Mouse (Mus musculus) midbrain, embryonic 13.5 days (tissue): Measurements from ENCODE around the gene Ttll12. TPM values are rescaled to one million over a fixed set of nuclear protein-coding genes. Genes with fewer than 3 reads are reported as not detected.

Experiments
- ATAC-seq: fragments of 200-750 bp; cut with Nextera tagmentation; 2 replicates; pipeline ENCODE4 v1.8.0; 2017; ENCODE audit warnings: mild to moderate bottlenecking, moderate TSS enrichment, moderate library complexity
- H3K27ac ChIP-seq: fragments of 300-500 bp; sonication (generic); 2 replicates; pipeline ENCODE4 v1.5.1; 2015; ENCODE audit warnings: inconsistent platforms, mild to moderate bottlenecking, moderate library complexity
- H3K27me3 ChIP-seq: fragments of 300-500 bp; sonication (generic); 2 replicates; pipeline ENCODE4 v1.6.1; 2015; ENCODE audit warnings: mild to moderate bottlenecking, inconsistent platforms
- H3K36me3 ChIP-seq: fragments of 300-500 bp; sonication (generic); 2 replicates; pipeline ENCODE4 v1.6.1; 2015; ENCODE audit warnings: mild to moderate bottlenecking, inconsistent platforms
- H3K4me1 ChIP-seq: fragments of 300-500 bp; sonication (generic); replicated peaks from 2 replicates; pipeline ENCODE4 v1.6.1; 2015; ENCODE audit warnings: inconsistent platforms
- H3K4me2 ChIP-seq: fragments of 300-500 bp; sonication (generic); replicated peaks from 2 replicates; pipeline ENCODE4 v1.6.1; 2015; ENCODE audit warnings: moderate library complexity, mild to moderate bottlenecking, inconsistent platforms
- H3K4me3 ChIP-seq: fragments of 300-500 bp; sonication (generic); replicated peaks from 2 replicates; pipeline ENCODE4 v1.5.1; 2015; ENCODE audit warnings: mild to moderate bottlenecking, inconsistent platforms
- H3K9ac ChIP-seq: fragments of 300-500 bp; sonication (generic); replicated peaks from 2 replicates; pipeline ENCODE4 v1.6.1; 2015; ENCODE audit warnings: mild to moderate bottlenecking, inconsistent platforms
- H3K9me3 ChIP-seq: fragments of 300-500 bp; sonication (generic); 2 replicates; pipeline ENCODE4 v1.6.1; 2016; ENCODE audit warnings: mild to moderate bottlenecking, inconsistent platforms
- WGBS: fragments of 180-500 bp; shearing (Covaris S2); methylation state at CpG from one replicate; pipeline ENCODE4 v1.1.7; 2015; 5-methylcytosine and 5-hydroxymethylcytosine counted together
- polyA plus RNA-seq: library from polyadenylated mRNA; unstranded; fragments of >200 nt; fragmentation: Nextera tagmentation; extraction: Ambion mirVana; gene quantifications from 2 replicates; pipeline ENCODE4 v1.2.1, GENCODE M21; 2015

Ttll12 gene
- polyA plus RNA-seq, 1 experiment from 2014 or later: 47.7 TPM

- WGBS: 93% methylated on average over 5 of the region's 5 CpGs
- no peaks in the 10 kb centered on the region for H3K27me3 ChIP-seq
- no peaks in the 10 kb centered on the region for H3K9me3 ChIP-seq
- H3K4me1 ChIP-seq: no peaks in the 10 kb centered on the region
- no peak for ATAC-seq
- H3K4me2 ChIP-seq: no peak overlapping the region
- H3K27ac ChIP-seq: no peak overlapping the region
- H3K4me3 ChIP-seq: no peak overlapping the region
- H3K9ac ChIP-seq: no peak overlapping the region
- peaks cover 24% of the 10 kb centered on the region for H3K36me3 ChIP-seq
Measured at GRCm38 (mm10) chr15:83571636-83572035, 23.3 kb downstream of the Ttll12 start.

- no peaks in the 10 kb centered on the region for H3K27me3 ChIP-seq
- H3K4me3 ChIP-seq: no peak overlapping the region
- no peaks in the 10 kb centered on the region for H3K9me3 ChIP-seq
- no peak overlapping the region for H3K27ac ChIP-seq
- no peak overlapping the region for H3K9ac ChIP-seq
- ATAC-seq: no peak
- no peak overlapping the region for H3K4me2 ChIP-seq
- H3K36me3 ChIP-seq: peaks cover 14% of the 10 kb centered on the region
- no peaks in the 10 kb centered on the region for H3K4me1 ChIP-seq
- 68% methylated on average over 2 of the region's 2 CpGs for WGBS
Measured at GRCm38 (mm10) chr15:83570641-83571040, 24.3 kb downstream of the Ttll12 start.

- H3K36me3 ChIP-seq: peaks cover 4% of the 10 kb centered on the region
- H3K4me1 ChIP-seq: no peaks in the 10 kb centered on the region
- no peak overlapping the region for H3K27ac ChIP-seq
- 57% methylated on average over 11 of the region's 11 CpGs for WGBS
- no peak for ATAC-seq
- no peaks in the 10 kb centered on the region for H3K9me3 ChIP-seq
- peaks cover 8% of the 10 kb centered on the region; the same call in 1 of the 2 replicates for H3K27me3 ChIP-seq
- no peak overlapping the region for H3K9ac ChIP-seq
- no peak overlapping the region for H3K4me2 ChIP-seq
- H3K4me3 ChIP-seq: no peak overlapping the region
Measured at GRCm38 (mm10) chr15:83569682-83570081, 25.3 kb downstream of the Ttll12 start.

DNA sequence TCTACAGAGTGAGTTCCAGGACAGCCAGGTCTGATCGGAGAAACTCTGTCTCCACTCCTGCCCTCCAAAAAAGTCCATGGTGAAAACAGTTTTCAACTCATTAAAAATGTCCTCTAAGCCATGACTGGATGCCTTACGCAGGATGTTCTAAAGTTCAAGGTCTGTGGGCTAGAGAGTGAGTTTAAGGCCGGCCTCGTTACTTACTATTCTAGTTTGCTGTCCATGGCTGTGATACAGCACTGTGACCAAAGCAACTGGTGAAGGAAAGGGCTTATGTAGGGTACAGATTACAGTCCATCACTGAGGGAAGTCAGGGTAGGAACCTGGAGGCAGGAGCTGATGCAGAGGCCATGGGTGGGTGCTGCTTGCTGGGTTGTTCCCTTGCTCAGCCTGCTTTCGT is 26.4 kb downstream of the Ttll12 start:
- Histone ChIP-seq H3K27me3 (peaks cover 18% of the 10 kb centered on the region; the same call in 1 of the 2 replicates), H3K9ac (no peak overlapping the region), H3K36me3 (no peaks in the 10 kb centered on the region), H3K27ac (no peak overlapping the region), H3K4me2 (no peak overlapping the region), H3K4me3 (no peak overlapping the region), H3K9me3 (no peaks in the 10 kb centered on the region), H3K4me1 (peaks cover 11% of the 10 kb centered on the region)
- ATAC-seq: no peak
- 91% methylated on average over 5 of the region's 5 CpGs for WGBS

GRCm38 (mm10) chr15:83567728-83568127 is 27.2 kb downstream of the Ttll12 start:
- peaks cover 26% of the 10 kb centered on the region for H3K27me3 ChIP-seq
- no peak overlapping the region for H3K9ac ChIP-seq
- H3K27ac ChIP-seq: no peak overlapping the region
- no peaks in the 10 kb centered on the region for H3K9me3 ChIP-seq
- 86% methylated on average over 3 of the region's 3 CpGs for WGBS
- no peak overlapping the region for H3K4me3 ChIP-seq
- no peak for ATAC-seq
- peaks cover 19% of the 10 kb centered on the region for H3K4me1 ChIP-seq
- H3K4me2 ChIP-seq: no peak overlapping the region
- H3K36me3 ChIP-seq: no peaks in the 10 kb centered on the region

- H3K27me3 ChIP-seq: peaks cover 34% of the 10 kb centered on the region
- H3K4me1 ChIP-seq: peaks cover 21% of the 10 kb centered on the region
- no peak overlapping the region for H3K4me2 ChIP-seq
- no peaks in the 10 kb centered on the region for H3K36me3 ChIP-seq
- H3K4me3 ChIP-seq: no peak overlapping the region
- no peak for ATAC-seq
- no peak overlapping the region for H3K9ac ChIP-seq
- H3K27ac ChIP-seq: no peak overlapping the region
- WGBS: 76% methylated on average over 5 of the region's 5 CpGs
- no peaks in the 10 kb centered on the region for H3K9me3 ChIP-seq
Measured at GRCm38 (mm10) chr15:83566006-83566405, 29.0 kb downstream of the Ttll12 start.

GRCm38 (mm10) chr15:83565434-83565833 is 29.5 kb downstream of the Ttll12 start:
- WGBS: 88% methylated on average over 3 of the region's 3 CpGs

GRCm38 (mm10) chr15:83563857-83564651 is 30.9 kb downstream of the Ttll12 start:
- no peak overlapping the region for H3K27ac ChIP-seq
- H3K36me3 ChIP-seq: no peaks in the 10 kb centered on the region
- ATAC-seq: peak; percentile 40
- H3K4me1 ChIP-seq: peaks cover 21% of the 10 kb centered on the region
- H3K4me3 ChIP-seq: peak overlapping the region; percentile 37
- H3K9me3 ChIP-seq: no peaks in the 10 kb centered on the region
- H3K9ac ChIP-seq: peak overlapping the region; percentile 54
- H3K27me3 ChIP-seq: peaks cover 34% of the 10 kb centered on the region
- 2% methylated on average over 27 of the region's 27 CpGs for WGBS
- peak overlapping the region; percentile 73 for H3K4me2 ChIP-seq

More at GRCm38 (mm10) chr15:83565434-83565833, 29.5 kb downstream of the Ttll12 start:
- H3K9ac ChIP-seq: no peak overlapping the region
- no peaks in the 10 kb centered on the region for H3K36me3 ChIP-seq
- no peak for ATAC-seq
- H3K9me3 ChIP-seq: no peaks in the 10 kb centered on the region
- no peak overlapping the region for H3K27ac ChIP-seq
- peaks cover 21% of the 10 kb centered on the region for H3K4me1 ChIP-seq
- no peak overlapping the region for H3K4me2 ChIP-seq
- peaks cover 34% of the 10 kb centered on the region for H3K27me3 ChIP-seq
- no peak overlapping the region for H3K4me3 ChIP-seq

- peak; percentile 60; the same call in 1 of the 2 replicates for ATAC-seq
- H3K9me3 ChIP-seq: no peaks in the 10 kb centered on the region
- no peak within 1 kb of the TSS for H3K27ac ChIP-seq
- under 1% methylated on average over 27 of the region's 28 CpGs for WGBS
- H3K4me1 ChIP-seq: peaks cover 21% of the 10 kb centered on the region
- peak within 1 kb of the TSS; percentile 54 for H3K9ac ChIP-seq
- H3K4me3 ChIP-seq: peak within 1 kb of the TSS; percentile 37
- peaks cover 34% of the 10 kb centered on the region for H3K27me3 ChIP-seq
- H3K4me2 ChIP-seq: peak within 1 kb of the TSS; percentile 73
- no peaks in the 10 kb centered on the region for H3K36me3 ChIP-seq
Measured at GRCm38 (mm10) chr15:83563327-83563856, 31.6 kb downstream of the Ttll12 start, which contains the start of the genes Tspo and Mcat. TSS of gene Tspo (plus strand) at chr15:83563592. TSS of gene Mcat (minus strand) at chr15:83563787.

- Histone ChIP-seq H3K9me3 (no peaks in the 10 kb centered on the region), H3K36me3 (no peaks in the 10 kb centered on the region), H3K27me3 (peaks cover 34% of the 10 kb centered on the region), H3K27ac (no peak overlapping the region), H3K9ac (no peak overlapping the region), H3K4me1 (peaks cover 21% of the 10 kb centered on the region), H3K4me2 (peak overlapping the region; percentile 73), H3K4me3 (no peak overlapping the region; the same call in 1 of the 2 replicates)
- 30% methylated on average over 15 of the region's 15 CpGs for WGBS
- ATAC-seq: peak; percentile 43; the same call in 1 of the 2 replicates
Measured at GRCm38 (mm10) chr15:83562626-83563270, 32.2 kb downstream of the Ttll12 start.

DNA sequence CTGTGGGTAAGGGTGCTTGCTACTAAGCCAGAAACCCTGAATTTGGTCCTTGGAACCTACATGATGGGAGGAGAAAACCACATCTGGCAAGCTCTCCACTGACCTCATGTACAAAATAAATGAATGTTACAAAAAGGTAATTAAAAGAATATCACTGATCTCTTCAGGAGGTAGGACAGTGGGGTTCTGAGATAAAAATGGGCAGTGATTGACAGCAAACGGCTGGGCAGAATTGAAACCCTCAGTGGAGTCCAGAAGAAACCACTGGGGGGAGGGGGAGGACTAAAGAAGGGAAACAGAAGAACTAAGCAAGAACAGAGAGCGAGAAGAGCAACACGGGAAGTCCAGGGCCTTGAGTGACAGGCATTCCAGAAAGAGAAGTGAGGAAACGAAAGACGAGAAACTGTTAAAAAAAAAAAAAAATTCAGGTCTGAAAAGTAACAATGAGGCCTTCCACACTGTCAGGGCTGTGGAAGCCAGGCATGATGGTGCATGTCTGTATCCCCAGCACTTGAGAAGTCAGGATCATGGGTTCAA is 33.9 kb downstream of the Ttll12 start:
- peaks cover 23% of the 10 kb centered on the region for H3K4me1 ChIP-seq
- H3K4me3 ChIP-seq: no peak overlapping the region
- no peak overlapping the region for H3K4me2 ChIP-seq
- no peak overlapping the region for H3K9ac ChIP-seq
- 58% methylated on average over 5 of the region's 5 CpGs for WGBS
- H3K27ac ChIP-seq: no peak overlapping the region
- peaks cover 34% of the 10 kb centered on the region for H3K27me3 ChIP-seq
- no peak for ATAC-seq
- H3K36me3 ChIP-seq: no peaks in the 10 kb centered on the region
- no peaks in the 10 kb centered on the region for H3K9me3 ChIP-seq
